Mouse (Mus musculus) large intestine, adult 2 months (tissue): ENCODE results near the gene Lmtk2. TPM values are rescaled to one million over a fixed set of nuclear protein-coding genes. Genes with fewer than 3 reads are reported as not detected.

ENCODE experiments used
- DNase-seq: peaks from one replicate; pipeline ENCODE4 v3.0.0-alpha.2; 2012; ENCODE audit warnings: low read depth, low spot score
- WGBS: fragments of 180-500 bp; shearing (Covaris S2); methylation state at CpG from one replicate; pipeline ENCODE4 v1.1.7; 2018; 5-methylcytosine and 5-hydroxymethylcytosine counted together
- polyA plus RNA-seq: library from polyadenylated mRNA; depleted of rRNA; stranded (reverse); fragments of >200 nt; gene quantifications from 2 replicates; pipeline ENCODE4 v1.2.3, GENCODE M21; 2012; rRNA removed

Gene Lmtk2
- polyA plus RNA-seq = 21.9 and 31.0 TPM in 2 replicates

DNA sequence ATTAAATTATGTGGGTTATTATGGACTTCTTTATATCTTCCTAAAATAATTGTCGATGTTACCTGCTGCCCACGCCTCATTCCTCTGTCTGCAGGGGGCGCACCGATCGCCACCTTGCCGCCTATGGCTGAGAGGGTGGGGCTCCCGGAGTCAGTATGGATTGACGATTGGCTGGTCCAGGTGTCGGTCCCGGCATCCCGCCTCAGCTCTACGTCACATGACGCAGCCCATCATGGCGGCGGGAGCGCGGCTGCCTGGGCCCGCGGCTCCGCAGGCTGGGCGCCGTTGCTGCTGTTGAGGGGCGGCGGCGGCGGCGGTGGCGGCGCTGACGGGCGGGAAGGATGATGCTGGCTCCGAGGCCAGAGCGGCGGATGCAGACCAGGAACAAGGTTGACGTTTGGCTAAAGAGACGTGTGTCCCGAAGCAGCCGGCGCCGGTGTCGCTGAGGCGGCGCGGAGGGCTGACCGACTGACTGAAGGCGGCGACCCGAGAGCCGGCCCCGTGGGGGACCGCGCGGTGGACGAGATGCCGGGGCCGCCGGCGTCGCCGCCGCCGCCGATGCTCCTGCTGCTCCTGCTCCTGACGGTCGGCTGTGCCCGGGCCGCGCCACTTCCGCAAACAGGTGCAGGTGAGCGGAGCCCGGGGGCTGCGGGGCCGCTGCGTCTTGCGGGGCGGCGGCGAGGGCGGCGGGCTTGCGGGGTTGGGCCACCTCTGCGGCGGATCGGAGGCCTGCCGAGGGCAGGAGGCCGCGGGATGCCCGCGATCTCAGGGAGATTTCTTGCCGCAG is at the start of gene Lmtk2:
Lmtk2 (plus strand) TSS at position 288 of the 787 bp plus-strand sequence.
- DNase-seq = peak; percentile 78
- under 1% methylated on average over 90 of the region's 90 CpGs for WGBS

DNA sequence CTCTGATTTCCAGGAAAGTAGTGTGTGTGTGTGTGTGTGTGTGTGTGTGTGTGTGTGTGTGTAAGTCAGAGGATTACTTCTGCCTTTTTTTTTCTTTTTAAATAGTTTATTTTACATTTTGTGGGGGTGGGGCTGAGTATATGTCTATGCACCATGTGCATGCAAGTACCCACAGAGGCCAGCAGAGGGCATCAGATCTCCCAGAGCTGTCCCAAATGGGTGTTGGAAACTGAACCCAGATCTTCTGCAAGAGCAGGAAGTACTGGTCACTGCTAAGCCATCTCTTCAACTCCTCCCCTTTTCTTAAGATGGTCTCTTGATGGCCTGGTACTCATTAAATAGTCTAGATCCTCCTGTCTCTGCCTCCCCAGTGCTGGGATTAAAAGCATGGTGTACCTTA is 49.0 kb upstream of the Lmtk2 start:
- no peak for DNase-seq

DNA sequence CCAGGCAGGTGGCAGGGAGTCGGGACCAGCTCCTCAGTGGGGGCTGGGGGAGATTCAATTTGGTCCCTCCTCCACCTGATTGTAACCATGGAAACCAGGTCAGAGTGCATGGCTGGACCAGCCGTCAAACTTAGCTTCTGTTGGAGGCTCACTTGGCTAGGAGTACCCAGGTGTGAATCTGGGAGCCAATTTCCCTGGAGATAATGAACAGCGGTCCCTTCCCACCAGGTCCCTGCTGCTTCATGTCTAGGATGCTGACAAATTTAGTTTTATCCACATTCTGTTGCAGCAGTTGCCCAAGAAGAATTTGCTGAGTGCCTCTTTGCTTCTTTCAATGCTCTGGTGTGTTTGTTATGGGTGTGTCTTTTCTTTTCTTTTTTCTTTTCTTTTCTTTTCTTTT is 46.8 kb upstream of the Lmtk2 start:
- 56% methylated on average over 3 of the region's 3 CpGs for WGBS
- no peak for DNase-seq

DNA sequence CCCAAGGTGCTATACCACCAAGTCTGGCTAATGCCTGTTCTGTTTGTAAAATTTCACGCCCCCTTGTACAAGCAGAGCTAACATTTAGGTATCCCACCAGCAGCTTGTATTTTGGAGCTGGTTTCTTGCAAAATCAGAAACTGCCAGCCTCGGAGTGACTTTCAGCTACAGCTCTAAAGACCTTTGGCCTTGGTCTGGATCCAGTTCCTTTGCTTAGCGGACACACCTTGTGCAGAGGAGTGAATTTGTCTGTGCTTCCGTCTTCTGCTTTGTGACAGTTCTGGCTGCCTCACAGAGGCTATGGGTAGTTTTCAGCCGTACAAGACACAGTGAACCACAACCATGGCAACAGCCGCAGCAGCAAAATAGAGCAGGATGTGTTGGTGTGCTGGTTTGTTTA is 45.9 kb upstream of the Lmtk2 start:
- DNase-seq = peak; percentile 62
- 39% methylated on average over 6 of the region's 6 CpGs for WGBS

DNA sequence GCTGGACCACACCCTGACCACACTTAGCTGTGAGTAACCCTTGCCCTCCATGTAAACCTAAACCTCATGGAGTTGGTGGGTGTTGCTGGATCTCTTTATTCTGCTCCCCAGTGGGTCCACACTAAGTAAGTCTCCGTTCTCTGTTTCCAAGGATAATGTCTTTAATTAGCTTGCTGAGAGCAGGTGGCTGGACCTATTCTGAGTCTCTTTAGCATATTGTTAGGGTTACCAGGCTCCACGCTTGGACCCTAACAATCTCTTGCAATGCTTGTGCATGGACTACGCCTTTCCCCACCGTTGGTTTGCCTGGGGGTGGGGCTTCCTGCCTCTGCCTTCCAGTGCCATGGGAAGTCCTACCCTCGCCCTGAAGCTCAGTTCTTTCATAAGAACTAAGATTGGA is 36.1 kb upstream of the Lmtk2 start:
- 75% methylated on average over 5 of the region's 5 CpGs for WGBS
- DNase-seq = no peak

DNA sequence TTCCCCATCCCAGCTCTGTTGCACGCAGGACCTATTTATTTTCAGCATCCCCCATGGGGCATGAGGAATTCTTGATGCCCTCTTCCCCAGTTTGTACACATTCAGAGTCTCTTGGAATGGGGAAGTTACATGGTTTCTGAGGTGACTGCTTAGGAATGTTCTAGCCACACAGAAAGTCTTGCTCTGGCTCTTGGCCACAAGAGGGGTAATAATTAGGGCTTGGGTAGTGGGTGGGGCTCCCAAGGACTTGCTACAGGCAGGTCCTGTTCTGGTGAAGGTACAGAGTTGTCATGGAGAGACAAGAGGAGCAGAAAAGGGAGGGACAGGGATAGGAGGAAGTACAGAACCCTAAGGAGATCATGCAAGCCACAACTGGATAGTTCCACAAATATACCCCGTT is 34.2 kb upstream of the Lmtk2 start:
- DNase-seq = no peak
- WGBS = 55% methylated on average over 2 of the region's 2 CpGs

DNA sequence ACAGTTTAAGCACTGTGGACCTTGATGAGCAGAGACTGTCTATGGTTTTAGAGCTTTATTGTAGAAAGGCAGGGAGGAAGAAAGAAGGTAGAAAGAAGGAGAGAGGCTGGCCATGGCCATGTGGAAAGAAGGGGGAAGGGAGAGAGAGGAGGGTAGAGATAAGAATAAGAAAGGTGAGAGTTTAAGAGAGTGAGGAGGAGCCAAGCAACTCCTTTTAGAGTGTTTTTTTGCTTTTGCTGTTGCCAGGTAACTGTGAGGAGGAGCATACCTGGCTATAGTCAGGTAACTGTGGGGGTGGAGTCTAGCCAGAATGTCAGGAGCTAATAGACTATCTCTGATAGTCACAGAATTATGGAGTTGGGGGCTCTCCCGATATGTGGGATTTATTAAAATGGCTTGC is 30.2 kb upstream of the Lmtk2 start:
- WGBS = 97% methylated on average over 1 of the region's 1 CpGs
- DNase-seq = no peak

DNA sequence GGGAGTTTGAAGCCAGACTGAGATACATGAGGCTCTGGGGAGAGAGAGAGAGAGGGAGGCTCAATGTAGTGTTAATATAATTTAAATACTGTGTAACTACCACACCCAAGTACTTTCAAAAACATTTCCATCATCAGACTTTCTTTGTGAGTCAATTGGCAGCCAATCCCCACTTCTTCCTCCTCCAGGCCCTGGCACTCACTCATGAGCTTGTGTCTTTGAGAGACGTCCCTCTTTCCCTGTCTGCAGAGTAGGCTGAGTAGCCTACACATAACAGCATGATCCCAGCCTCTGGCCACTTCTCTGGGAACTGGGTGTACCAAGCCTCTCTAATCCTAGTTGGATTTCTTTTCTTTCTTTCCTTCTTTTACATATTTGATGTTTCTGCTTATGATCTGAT is 29.0 kb upstream of the Lmtk2 start:
- no peak for DNase-seq
- 12% methylated on average over 1 of the region's 1 CpGs for WGBS

DNA sequence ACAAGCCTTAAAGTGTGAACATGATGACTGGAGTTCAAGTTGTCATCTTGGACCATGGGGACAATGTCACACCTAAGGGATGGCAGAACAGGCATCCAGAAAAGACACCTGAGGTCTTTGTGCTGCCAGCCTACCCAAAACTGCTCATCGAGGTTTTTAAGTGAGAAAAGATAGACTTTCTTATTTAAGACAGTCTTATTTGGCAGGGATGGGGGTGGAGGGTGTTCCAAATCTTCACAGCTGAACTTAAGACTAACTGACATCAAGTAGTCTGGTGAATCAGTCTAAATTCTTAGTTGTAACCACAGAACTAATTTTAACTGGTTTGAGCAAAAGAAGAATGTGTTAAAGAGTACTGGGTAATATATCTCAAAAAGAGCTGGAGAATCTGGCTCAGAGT is 22.7 kb upstream of the Lmtk2 start:
- DNase-seq = no peak
- WGBS = 72% methylated on average over 1 of the region's 1 CpGs

DNA sequence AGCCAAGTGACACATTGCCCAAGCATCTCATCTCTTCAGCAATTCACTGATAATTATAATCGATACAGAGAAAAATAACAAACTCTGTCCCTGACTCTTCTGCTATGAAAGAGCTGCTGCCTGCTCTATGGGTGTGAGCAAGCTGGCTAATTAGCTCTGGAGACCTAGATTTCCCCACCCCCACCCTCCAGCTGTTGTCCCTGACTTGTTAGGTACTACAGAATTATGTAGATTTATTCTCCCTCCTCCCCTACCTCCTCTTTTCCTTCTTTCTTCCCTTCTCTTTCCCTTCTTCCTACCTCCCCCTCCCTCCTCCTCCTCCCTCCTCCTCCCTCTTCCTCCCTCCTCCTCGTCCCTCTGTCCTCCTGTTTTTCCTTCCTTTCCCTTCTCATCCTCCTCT is 19.4 kb upstream of the Lmtk2 start:
- WGBS = 57% methylated on average over 2 of the region's 2 CpGs
- no peak for DNase-seq

DNA sequence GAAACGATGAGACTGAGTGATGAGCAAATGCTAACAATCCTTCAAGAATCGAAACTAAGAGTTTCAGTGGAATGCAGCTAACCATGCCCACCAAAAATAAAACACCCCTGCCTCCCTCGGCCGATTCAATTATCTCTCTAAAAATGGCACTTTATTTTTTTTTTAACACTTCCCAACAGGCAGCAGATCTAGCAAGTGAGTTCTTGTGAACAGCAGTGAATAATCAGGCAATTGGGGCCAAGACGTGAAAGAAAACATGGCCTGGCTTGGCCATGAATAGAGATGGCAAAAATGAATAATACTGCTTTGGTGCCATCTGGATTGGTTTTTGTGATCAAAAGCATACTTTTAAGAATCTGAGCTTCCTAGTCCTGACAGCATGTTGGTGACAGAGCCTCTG is 18.2 kb upstream of the Lmtk2 start:
- 90% methylated on average over 5 of the region's 5 CpGs for WGBS
- DNase-seq = no peak

DNA sequence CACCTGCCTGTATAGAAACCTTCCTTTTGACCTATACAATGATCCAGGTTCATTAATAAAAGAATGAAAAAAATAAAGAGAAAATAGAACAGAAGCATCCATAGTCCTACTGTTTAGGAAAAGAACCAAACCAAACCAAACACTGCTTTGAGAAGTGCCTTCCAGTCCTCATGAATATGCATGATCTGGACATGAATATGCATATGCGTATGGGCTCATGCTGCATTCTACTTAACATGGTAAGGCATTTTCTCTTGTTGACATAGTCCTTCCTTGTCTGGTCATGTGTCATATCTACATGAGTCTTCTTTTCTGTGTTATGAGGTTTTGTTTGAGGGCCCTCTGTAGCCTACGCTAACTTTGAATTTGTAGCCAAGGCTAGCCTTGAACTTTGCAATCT is 16.7 kb upstream of the Lmtk2 start:
- WGBS = 93% methylated on average over 2 of the region's 2 CpGs
- DNase-seq = no peak

DNA sequence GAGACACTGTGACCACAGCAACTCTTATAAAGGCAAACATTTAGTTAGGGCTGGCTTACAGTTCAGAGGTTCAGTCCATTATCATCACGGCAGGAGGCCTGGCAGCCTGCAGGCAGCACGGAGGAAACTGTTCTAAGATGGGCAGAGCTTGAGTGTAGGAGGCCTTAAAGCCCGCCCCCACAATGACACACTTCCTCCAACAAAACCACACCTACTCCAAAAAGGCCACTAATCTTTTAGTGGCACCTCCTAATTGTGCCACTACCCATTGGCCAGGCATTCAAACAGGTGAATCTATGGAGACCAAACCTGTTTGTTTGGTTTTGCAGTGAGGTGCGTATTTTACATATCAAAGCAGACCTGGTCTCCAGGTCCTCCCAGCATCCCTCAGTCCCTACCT is 16.0 kb upstream of the Lmtk2 start:
- DNase-seq = no peak

DNA sequence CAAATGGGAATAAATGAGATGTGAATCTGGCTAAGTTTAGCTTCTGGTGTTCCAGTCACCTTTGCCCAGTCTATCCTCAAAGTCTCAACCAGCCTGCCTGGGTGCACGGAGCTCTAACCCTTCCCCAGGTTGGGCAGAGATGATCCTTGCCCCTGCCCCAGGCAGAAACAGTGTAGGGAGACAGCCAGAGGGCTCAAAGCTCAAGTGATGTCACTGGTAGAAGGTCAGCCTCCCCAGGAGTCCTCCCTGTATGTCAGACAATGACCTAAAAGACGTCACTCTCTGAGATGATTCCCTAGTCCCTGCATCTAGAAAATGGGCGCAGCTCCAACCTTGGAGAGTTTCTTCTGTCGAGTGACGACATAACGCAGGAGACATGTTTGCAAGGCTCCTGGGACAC is 14.5 kb upstream of the Lmtk2 start:
- no peak for DNase-seq
- 70% methylated on average over 6 of the region's 6 CpGs for WGBS

More for the DNA sequence above, 16.0 kb upstream of the Lmtk2 start:
- WGBS = 61% methylated on average over 4 of the region's 4 CpGs

DNA sequence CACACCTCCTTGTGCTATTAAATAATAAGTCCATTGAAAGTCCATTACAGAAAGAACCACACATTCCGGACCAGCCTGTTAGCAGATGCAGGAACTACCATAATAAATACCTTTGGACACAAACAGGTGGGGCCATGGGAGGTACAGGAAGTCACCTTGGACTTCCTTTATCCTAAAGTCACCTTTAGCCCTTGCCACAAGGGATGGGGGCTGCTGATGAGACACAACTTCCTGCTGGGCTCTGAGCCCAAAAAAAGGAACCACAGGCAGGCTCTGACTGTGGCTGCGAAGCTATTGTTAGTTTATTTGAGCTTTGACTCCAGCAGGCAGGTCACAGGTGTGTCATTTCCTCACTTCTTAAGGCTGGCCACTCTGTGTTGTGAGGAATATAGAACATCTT is 13.7 kb upstream of the Lmtk2 start:
- peak; percentile 71 for DNase-seq
- 15% methylated on average over 2 of the region's 2 CpGs for WGBS

DNA sequence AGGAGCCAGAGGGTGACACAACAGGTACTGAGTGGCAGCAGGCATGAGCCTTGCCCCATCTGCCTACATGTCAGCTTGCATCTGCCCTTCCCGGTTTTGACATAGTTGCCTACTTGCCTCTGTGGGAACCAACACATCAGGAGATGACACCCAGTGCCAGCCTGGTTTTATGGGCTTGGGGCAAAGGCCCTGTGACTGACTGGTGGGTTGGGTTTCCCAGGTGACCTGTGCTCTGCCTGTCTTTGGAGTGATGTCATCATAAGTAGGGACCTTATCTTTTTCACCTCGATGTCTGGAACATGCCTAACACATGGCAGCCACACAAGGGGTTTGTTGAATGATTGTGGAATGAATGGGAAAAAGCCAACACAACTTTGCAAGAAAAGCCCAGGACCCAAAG is 11.9 kb upstream of the Lmtk2 start:
- WGBS = 33% methylated on average over 2 of the region's 2 CpGs
- no peak for DNase-seq

DNA sequence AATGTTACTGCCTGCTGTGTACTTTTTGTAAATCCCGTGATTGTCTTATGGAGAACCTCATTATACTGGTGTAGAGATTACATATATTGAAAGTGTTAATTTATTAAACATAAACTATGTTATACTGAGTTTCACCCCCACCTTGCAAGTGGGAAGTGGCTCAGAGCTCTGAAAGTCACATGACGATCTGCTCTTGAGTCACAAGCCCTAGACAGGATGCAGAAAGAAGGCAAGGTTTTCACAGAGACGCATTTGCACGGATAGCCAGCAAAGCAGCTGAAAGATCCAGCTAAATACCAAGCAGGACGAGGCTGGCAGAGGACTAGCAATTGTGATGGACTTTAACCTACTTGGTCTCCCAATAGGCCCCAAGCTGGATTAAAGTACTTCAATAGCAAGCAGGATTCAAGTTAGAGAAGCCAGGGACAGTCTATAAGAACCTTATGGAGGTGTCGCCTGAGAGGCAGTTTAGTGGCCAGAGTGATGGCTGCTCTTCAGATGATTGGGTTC is 4.7 kb upstream of the Lmtk2 start:
- DNase-seq = no peak
- WGBS = 58% methylated on average over 6 of the region's 6 CpGs

DNA sequence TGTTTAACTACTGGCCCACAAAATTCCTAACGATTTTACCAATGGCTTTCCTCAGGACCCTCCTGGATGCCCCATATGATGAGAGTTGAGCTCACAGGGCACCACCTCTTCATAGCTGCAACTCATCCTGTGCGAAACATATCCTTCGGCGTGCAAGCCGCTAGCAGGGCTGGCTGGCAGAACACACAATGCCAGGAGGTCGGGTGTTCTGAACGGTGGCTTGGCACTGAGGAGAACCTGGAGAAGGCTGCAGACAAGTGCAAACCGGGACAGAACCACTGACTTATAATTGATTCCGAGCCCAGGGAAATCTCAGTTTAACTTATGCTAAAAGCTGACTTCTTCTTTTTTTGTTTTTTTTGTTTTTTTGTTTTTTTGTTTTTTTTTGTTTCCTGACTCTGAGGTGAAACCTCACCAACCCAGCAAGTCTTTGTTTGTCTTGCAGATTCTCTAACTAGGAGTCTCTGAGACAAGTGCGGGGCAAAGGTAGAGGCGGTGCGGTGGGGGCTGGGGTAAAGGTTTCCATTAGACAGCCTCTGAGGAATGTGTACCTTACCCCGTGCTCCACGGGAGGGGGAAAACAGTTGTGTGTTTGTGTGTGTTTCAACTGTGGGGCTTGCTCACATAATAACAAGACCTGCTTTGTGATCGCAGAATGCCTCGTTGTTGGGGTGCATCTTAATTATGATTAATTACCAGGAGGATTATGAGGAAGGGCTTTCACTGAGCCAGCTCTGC is 2.2 kb upstream of the Lmtk2 start:
- 31% methylated on average over 16 of the region's 16 CpGs for WGBS
- DNase-seq = no peak

DNA sequence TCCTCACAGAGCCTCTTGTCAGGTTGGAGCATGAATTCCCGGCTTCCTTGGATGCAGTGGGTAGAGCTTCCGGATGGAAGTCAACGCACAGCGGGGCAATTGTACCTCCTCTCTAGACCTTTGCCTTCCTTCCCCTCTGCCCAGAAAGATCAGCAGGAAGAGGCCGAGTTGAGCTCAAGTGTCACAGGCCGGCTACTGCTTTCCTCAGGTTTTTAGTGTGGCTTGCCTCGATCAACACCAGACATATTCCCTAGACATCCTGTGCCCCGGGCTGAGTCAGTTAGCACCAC is 1.7 kb upstream of the Lmtk2 start:
- 16% methylated on average over 8 of the region's 8 CpGs for WGBS
- DNase-seq = no peak

DNA sequence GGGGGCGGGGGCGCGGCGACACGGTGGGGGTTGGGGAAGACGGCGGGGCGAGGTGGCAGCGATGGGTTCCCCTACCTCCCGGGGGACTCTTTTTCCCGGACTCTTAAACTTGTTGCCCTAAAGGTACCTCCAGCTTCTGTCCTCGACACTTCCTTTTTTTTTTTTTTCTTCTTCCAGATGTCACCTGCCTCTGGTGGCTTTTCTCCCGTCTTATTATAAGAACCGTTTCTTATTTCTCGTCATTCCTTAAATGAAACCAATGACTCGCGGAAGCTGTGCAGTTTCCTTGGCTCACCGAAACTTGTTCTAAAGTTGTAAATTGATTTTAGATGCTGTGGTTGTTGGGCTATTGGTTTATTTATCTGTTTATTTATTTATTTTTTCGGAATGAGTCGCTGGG is 712 bp downstream of the Lmtk2 start:
- 2% methylated on average over 15 of the region's 20 CpGs for WGBS
- DNase-seq = no peak

DNA sequence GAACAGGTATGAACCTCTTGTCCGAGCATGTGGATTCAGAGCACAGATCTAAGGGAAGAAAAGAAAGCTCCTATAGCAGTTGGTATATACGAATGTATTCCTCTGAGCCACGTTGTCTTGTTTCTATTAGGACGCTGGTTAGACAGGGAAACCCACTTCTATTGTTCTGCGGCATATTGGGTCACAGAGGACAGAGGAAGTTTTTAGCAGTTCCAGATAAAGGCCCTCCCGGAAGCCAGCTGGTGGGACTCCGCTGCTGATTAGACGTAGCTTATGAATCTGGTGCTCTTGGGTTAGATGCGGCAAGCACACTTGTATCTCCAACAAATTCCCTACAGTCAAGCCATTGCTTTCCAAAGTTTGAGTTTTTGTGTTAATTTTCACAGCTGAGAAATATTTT is 4.8 kb downstream of the Lmtk2 start:
- DNase-seq = no peak
- WGBS = 83% methylated on average over 9 of the region's 9 CpGs
